Mouse (Mus musculus) cerebellum, postnatal 4 days (tissue): ENCODE measurements around the gene Magix.
"Not testable (repeated sequence)": the region's sequence is repeated elsewhere in the genome, so short reads cannot be mapped to it uniquely, and the experiment has no call there.

Source experiments
- DNase-seq, 2 experiments: peaks; one replicate each; pipeline ENCODE4 v3.0.0; 2022; ENCODE audit warnings: low spot score in 2 of 2, mixed read lengths in 1 of 2

Magix gene

DNA sequence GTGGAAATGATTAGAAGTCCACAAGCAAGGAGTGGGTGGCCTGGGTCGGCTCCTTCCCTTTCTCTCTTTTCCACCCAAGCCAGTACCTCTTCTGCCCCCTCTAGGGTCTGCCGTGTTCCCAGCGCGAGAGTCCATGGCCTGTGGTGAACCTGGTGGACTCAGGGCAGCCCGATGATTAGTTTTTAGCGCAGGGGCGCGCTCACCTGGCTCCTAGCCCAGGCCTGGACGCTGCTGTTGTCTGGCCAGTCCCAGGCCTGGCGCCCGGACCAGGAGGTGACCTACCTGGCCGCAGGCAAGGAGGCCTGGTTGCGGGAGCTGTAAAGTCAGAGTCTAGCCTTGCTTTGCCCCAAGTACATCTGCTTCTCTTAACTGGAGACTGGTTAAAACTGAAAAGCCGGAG lies at the start of gene Magix:
Magix (minus strand) TSS at position 388 of the 400 bp plus-strand sequence.
- DNase-seq, result no peak

DNA sequence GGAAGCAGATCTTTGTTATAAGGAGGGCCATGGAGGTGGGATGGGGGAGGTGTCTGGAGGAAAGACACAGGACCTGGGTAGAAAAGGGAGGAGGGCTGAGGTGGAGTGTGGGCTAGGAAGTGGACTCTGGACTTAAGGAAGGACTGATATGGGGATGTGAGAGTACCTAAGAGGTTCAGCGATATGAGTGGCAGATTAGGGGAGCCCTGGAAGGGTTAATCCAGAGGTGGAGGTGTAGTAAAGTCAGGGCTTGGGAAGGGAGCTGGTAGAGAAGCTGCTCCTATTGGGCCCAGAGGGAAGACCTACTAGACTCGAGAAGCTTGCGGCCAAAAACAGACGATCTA lies 47.8 kb upstream of the Magix start:
- DNase-seq, result no peak

DNA sequence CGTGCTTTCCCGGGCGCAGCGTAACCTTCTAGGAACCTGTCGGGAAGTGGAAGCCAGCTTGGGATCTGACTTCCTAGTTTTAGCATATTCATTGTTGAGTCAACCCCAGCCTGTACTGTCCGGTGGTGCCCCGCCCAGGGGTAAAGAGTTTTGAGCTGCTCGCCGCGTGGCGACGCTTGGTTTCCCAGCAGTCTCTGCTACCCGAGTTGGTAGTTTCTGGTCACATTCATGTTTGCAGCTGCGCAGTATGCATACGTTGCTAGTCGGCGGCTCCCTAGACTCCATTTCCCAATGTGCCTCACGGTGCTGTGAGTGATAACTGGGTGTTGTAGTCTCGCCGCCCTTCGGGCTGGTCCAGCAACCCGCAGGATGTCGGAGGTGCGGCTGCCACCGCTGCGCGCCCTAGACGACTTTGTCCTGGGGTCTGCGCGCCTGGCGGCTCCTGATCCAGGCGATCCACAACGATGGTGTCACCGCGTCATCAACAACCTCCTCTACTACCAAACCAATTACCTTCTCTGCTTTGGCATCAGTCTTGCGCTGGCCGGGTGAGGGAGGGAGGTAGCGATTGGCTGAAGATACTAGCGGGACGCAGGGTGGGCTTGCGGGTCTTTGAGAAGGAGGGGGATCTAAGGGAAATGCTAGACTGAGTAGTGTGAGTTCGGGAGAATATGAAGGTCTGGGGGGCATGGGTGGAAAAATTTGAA lies 47.3 kb upstream of the Magix start, which contains the start of gene Praf2:
Praf2 (plus strand) TSS at position 225 of the 707 bp plus-strand sequence.
- DNase-seq, result peak; percentile 31 to 58

DNA sequence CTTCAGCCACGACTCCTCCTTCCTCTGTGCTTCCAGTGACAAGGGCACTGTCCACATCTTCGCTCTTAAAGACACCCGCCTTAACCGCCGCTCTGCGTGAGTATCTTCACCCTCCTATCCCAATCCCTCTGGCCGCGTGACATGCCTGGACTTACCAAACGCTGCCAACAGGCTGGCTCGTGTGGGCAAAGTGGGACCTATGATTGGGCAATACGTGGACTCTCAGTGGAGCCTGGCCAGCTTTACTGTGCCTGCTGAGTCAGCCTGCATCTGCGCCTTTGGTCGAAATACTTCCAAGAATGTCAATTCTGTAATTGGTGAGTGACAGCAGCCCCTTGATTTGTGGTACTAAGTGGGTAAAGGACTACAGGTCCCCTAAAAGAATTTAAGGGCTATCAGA lies 46.1 kb upstream of the Magix start:
- no peak for DNase-seq

DNA sequence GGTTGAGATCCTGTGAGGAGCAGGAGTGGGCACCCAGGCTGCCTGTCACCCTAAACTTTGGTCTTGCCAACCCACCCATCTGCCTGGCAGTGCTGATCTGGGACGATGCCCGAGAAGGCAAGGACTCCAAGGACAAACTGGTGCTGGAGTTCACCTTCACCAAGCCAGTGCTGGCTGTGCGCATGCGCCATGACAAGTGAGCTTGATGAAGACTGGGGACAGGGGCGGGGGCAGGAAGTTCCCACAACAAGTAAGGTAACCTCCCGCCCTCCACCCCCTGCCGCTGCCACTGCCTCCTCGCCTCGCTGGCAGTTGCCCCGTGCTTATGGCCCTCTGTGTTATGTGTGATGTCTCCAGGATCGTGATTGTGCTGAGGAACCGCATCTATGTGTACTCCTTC lies 44.8 kb upstream of the Magix start:
- no peak for DNase-seq

DNA sequence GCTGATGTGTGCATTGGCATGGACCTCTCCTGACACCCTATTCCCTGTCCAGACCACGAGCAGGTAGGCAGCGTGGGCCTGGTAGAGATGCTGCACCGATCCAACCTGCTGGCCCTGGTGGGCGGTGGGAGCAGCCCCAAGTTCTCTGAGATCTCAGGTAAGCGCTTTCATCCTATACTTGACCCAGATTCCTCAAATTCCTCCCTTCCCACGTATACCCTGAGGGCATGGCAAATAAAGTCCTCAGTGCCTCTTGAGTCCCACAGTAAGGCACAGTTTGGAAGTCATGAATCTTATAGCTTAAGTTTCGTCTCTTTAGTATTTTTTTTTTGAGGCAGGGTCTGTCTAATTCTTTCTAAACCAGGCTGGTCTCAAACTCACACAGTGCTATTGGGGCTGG lies 43.1 kb upstream of the Magix start:
- no peak for DNase-seq

DNA sequence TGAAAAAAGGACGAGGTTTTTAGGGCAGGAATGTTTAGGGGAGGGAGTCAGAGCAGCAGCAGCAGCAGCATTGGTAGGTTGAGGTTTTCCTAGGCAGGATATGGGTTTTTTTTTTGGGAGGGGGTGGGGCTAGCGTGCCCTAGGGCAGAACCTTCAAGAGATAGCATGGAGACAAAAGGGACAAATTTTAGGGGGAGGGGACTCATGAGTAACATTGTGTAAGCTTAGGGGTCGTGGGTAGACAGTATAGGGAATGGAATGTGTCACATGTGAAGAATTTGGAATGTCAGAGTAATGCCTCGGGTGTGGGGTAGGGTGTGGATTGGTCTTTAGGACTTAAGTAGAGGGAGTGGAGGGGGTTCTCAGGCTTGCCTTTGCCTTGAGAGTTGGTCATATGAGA lies 41.6 kb upstream of the Magix start:
- DNase-seq, result no peak

DNA sequence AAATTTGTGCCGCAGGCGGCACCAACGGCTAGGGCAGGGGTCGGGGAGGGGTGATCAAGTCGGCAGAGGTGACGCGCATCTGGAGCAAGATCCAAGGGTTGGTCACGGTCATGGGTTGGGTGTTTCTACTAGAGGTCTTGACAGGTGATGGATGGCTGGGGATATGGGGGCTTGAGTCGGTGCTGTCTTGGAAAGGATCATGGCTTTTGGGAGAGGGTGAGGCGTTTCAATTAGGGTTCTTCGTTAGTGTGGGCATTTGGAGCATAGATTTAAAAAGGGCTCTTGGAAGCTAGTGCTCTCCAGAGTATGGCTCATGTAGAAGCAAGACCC lies 41.2 kb upstream of the Magix start:
- no peak for DNase-seq

DNA sequence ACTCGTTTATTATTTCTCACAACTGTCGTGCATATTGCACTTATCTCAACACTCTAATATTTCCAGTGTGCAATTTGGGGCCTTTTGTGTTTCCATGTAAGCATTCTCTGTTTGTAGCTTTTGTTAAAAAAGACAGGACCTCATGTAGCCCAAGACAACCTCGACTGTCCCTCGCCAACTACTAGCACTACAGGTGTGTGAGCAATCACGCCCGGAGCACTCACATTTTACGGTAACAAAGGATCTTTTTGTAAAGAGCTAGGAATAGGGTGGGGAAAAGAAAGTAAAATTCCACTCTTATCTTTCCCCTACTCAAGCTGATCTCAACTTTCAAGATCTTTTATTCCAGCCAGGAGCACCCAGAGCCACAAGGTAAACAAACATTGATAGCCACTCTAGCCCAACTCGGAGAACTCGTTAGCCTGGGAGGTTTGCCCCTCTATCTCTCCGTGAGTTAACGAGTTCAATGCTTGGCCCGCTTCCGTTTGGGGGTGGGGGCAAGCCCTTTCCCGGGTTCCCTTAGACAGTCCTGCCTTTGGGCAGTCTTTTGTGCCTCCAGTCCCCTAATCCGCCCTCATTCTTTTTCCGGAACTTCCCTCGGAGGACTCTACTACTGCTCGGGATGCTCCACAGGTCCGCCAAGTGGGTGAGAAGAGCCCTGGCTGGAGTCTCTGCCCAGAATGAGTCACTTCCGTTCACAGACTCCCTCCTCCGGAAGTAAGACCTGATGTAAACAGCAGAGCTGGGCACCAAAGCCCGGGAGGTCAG lies 40.6 kb upstream of the Magix start, which contains the start of gene Gm45208:
Gm45208 (plus strand) TSS at position 732 of the 768 bp plus-strand sequence.
- peak; percentile 22 to 47 for DNase-seq

DNA sequence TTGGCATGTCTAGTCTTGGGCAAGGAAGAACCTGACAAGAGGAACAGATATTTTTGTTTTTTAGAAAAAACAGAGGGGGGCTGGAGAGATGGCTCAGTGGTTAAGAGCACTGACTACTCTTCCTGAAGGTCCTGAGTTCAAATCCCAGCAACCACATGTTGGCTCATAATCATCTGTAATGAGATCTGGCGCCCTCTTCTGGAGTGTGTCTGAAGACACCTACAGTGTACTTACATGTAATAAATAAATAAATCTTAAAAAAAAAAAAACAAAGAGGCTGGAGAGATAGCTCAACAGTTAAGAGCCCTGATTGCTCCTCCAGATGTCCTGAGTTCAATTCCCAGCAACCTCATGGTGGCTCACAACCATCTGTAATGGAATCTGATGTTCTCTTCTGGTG lies 35.0 kb upstream of the Magix start:
- DNase-seq, result not testable (repeated sequence)

DNA sequence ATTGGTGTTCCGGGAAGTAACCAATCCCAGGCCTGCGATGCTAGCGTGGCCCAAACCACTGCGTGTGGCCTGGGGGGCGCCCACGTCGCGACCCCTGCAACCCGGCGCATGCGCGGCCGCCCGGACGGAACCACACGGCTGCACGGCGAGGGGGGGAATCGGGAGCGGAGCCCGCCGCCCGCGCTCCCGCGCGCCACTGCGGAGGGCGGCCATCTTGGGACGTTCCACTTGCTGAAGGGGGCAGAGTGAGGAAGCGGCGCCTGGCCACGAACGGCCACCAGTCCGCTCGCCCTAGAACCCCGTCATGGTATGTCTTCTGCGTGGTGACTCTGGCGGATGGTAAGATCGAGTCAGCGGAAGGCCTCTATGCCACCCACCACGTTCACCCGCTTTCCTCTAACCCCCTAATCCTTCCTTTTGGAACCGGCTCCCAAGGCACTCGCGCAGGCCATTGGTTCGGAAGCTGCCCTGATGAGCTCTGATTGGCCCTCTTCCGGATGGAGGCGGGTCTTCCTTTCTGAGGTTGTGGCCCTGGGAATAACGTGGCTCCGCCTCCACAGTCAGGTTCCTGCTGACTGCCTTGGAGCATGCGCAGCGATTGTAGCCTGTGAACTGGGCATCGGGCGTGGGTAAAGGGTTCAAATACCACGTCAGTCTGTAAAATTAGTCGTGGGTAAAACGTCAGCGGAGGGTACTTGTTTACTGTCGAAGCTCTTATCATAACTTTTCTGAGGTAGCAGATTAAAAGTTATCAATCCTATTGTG lies 33.3 kb upstream of the Magix start, which contains the start of gene Wdr45:
Wdr45 (plus strand) TSS at position 199 of the 765 bp plus-strand sequence.
- DNase-seq, result peak; percentile 66 to 88

DNA sequence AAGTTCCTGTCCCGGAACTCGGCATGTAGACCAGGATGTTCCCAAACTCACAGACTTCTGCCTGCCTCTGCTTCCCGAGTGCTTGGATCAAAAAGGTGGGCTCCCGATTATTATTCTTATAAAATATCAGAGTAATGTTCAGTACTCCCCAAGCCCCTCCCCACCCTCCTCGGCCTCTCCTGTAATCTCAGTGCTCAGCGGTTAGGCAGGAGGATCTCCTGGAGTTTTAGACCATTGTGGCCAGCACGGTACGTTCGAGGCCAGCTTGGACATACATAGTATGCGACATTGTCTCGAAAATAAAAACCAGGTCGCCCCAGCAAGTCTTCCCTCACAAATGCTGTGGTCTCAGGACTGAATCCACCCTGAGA lies 32.7 kb upstream of the Magix start:
- DNase-seq, result not testable (repeated sequence)

DNA sequence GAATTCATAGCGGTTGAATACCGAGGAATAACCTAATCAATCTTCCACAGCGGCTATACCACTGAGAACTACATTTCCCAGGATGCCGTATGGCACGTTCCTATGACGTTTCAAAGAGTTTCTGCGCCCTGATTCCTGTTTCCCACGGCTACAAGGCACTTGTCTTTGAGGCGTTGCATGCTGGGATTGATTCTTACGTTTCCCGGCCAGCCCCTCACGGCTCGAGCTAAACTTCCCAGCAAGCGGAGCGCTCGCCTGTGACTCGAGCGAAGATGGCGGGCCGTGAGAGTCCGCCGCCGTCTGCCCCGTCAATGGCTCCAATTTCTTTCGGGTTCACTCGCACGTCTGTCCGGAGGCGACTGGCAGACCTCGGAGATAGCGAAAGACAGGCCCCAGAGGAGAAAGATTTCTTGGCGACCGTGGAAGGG lies 15.9 kb upstream of the Magix start, which contains the start of gene Gpkow:
Gpkow (plus strand) TSS at position 178 of the 428 bp plus-strand sequence.
- peak; percentile 25 to 62 for DNase-seq

DNA sequence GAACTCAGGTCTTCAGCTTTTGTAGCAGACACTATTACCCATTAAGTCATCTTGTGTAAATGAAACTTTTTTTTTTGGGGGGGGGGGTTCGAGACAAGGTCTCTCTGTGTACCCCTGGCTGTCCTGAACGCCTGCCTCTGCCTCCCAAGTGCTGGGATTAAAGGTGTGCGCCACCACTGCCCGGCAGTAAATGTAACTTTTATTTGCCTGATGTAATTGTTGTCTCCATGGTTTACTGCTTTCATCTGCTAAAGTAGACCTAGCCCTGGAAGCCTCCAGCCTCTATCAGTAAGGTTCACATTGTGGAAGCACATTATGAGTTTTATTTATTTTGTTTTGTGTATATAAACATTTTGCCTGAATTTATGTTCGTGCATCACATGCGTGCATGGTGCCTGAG lies 15.5 kb upstream of the Magix start:
- DNase-seq, result no peak

DNA sequence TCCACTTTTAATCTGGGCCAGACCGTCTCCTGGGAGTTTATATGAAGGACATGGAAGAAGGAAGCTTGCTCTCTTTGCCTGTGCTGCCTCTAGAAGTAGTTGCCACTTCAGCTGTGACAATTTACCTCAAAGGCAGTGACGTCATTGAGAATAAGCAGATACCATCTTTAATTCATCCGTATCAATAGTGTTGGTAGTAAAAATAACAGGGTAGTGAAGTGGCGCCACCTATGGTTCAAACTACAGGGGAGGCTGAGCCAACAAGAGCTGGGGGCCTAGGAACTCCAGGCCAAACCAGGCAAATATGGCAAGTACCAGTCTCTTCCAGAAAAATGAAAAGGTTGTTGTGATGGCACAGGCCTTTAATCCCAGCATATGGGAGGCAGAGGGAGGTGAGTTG lies 11.8 kb upstream of the Magix start:
- DNase-seq, result no peak

DNA sequence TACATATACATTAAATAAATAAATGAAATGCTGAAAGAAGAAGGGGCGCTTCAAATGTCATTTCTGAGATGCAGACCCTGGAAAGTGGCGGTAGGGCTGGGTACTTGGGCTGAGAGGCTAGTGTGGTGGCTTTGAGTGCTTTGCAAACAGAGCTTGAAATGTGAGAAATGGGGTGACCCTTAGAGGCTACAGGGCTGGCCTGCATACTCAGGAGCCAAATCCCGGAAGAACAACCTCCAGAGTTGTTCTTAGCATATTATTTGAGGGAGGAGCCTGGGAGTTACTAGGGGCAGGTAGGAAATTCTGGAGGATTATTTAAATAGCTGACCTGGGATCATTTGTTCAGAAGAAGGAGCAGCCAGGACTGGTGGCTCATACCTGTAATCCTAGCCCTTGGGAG lies 9.4 kb upstream of the Magix start:
- DNase-seq, result no peak

DNA sequence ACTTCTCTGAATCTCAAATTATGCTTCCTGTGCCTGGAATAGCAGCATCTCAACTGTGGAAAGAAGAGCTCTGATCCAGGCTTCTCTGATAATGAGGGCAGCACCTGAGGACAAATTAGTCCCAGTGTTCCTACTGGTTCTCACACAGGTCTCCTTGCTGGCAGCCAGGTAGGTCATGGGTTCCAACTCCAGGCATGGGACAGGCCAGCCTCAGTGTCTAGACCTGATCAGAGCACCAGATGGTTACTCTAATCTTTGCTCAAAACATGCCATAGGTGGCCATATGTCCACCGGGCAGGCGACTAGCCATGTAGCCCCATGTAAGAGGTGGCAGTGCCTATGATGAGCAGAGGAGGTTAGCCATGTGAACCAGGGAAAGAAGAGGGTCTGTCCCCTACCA lies 7.3 kb upstream of the Magix start:
- no peak for DNase-seq

DNA sequence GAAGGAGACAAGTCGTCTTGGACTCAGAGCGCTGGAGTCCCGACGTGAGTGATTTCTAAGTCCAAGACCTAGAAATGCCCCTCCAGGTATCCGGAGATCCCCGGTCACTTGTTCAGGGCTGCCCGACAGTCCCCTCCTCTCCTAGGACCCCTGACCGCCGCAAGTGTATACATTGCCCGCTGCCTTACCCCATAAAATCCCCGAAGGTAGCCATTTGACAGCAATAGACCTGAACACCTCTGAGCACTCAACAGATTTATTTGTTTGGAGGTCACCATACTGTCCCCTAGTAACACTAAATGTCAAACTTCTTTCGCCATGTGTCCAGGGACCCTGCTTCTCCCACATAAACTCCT lies 1.0 kb downstream of the Magix start:
- DNase-seq, result no peak

DNA sequence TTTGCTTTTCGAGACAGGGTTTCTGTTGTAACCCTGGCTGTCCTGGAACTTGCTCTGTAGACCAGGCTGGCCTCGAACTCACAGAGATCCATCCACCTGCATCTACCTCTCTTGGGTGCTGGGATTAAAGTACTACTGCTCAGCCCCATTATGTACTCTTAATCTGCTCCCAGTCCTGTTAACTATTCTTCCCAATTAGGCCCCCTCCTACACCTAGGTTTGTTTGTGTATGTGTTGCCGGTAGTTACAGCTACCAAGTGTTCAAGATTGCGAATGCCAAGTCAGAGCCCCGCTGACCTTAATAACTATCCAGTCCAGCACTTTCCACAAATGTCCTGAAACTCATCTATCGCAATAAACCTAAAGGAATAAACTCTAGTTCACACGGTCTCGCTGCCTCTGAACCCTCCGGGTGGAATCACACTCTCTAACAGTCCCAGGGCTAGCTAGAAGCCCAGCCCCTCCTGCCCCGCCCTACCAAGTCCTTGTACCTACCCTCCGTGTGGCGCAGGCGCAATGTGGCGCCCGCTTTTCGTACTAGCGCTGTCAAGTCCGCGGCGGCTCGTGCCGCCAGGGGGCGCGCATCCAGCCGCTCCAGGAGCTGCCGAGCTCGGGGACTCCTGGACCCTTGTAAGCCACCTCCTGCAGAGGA lies 1.5 kb downstream of the Magix start:
- peak; percentile 50 to 84 for DNase-seq

DNA sequence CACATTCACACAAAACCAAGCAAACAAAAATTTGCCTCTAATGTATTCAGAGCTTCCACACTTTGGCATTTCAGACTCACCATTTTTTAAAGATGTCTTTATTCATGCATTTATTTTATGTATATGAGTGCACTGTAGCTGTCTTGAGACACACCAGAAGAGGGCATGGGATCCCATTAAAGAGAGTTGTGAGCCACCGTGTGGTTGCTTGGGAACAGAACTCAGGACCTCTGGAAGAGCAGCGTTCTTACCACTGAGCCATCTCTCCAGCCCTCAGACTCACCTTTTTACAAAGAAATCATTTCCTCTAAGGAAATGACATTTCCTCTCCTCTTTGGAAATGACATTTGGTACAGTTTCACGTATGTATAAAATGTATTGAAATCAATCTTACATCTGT lies 2.1 kb downstream of the Magix start:
- DNase-seq, result no peak

DNA sequence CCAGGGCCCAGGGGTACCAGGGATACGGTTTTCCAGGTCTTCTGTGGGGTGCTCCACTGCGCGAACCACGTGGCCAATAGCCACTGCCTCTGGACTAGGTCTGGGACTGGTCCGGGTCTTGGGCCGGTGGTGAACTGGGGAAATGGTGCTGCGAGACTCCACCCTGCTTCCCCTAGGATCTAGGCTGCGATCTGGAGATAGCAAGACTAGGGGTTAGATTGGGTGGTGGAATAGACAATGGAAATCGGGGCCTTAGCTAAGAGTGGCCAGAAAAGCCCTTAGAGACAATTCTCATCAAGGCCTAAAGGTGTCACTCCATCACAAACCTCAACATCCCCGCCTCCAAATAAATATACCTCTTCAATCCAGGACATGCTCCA lies 6.1 kb downstream of the Magix start:
- no peak for DNase-seq
